Mouse (Mus musculus): ENCODE data around the gene Mapkapk2. TPM values are rescaled to one million over a fixed set of nuclear protein-coding genes. Genes with fewer than 3 reads are reported as not detected.

Mapkapk2 gene
- polyA plus RNA-seq, 1 experiment from 2014 or later, result 44.4 TPM

DNA sequence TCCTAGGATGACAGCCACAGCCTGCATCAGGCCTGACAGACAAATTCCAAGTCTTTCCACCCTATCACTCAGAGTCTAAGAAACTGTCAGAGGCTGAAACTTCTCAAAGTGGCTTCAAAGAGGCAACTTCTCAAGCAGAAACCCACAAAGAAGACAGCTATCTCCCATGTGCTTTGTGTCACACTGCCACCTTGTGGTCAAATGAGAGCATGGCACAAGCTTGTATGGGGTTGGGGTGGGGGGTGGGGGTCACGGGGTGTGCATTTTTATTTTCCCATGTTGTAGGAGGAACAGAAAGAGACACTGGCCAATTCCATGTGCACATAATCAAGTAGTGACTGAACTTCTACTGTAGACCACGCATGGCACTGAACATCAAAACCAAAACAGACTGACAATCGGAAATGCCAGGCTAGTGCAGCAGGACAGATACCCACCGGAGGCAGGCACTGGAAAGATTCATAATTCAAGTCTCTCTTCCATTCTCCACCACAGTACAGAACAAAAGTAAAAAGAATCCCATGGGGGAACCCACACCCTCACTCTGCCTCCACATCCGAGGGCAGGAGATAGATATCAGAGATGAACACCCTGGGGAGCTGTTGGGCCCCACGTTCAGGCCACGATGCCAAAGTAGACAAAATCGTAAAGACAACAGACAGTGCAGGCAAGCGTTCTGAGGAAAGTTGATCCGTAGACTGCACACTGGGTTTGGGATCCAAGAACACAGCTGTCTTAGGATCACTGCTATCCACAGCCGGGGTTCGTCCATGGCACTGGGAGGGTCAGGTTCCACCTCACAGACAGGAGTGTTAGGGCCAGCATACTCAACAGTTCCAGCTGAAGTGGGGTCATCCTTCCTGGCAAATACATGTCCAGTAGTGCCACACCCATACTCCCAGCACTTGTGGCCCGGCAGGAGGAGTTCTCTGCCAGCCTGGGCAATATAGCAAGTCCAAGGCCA is 37.1 kb downstream of the Mapkapk2 start:
- H3K4me1 ChIP-seq, result peaks cover 51% of the 10 kb centered on the region

GRCm38 (mm10) chr1:131059841-131060240 is 37.8 kb downstream of the Mapkapk2 start:
- H3K4me2 ChIP-seq (replicated peaks), result no peak overlapping the region
- no peak for ATAC-seq (ENCODE audit: insufficient number of reproducible peaks, low FRiP score, low TSS enrichment, low read depth)
- peaks cover 51% of the 10 kb centered on the region for H3K4me1 ChIP-seq
- H3K9me3 ChIP-seq (replicated peaks), result no peaks in the 10 kb centered on the region
- H3K9ac ChIP-seq, result no peak overlapping the region
- H3K27me3 ChIP-seq, result no peaks in the 10 kb centered on the region
- H3K36me3 ChIP-seq, result peaks cover 33% of the 10 kb centered on the region
- no peak overlapping the region for H3K4me3 ChIP-seq (replicated peaks)
- no peak overlapping the region for H3K27ac ChIP-seq (replicated peaks)
- WGBS, result 90% methylated on average over 5 of the region's 5 CpGs

More for the DNA sequence above, 37.1 kb downstream of the Mapkapk2 start:
- no peak overlapping the region for H3K9ac ChIP-seq
- H3K4me3 ChIP-seq (replicated peaks), result no peak overlapping the region
- 48% methylated on average over 13 of the region's 13 CpGs for WGBS
- H3K4me2 ChIP-seq (replicated peaks), result no peak overlapping the region
- H3K36me3 ChIP-seq, result peaks cover 26% of the 10 kb centered on the region
- ATAC-seq (ENCODE audit: insufficient number of reproducible peaks, low FRiP score, low TSS enrichment, low read depth), result no peak
- no peaks in the 10 kb centered on the region for H3K27me3 ChIP-seq
- H3K27ac ChIP-seq (replicated peaks), result 0 out of 2 replicates have a peak overlapping the region, but pooled peaks have one; percentile 6
- H3K9me3 ChIP-seq (replicated peaks), result no peaks in the 10 kb centered on the region

DNA sequence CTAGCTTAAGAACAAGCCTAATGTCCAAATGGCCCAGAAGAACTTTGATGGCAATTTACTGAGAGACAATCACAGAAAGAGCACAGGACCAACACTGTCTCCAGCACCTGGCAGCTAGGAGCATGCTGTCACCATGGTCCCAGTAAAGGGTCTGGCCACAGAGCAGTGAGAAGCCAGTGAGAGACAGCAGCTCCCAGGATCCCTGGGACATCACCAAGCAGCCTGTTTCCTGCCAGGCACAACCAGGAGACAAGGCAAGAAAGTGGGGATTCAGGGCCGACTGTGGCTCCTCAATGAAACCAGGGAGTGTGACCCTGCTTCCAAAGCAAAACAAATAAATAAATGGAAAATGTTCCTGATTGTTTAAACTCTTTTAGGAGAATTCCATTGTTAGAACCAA is 38.2 kb downstream of the Mapkapk2 start:
- no peak overlapping the region for H3K4me3 ChIP-seq (replicated peaks)
- no peaks in the 10 kb centered on the region for H3K9me3 ChIP-seq (replicated peaks)
- H3K27me3 ChIP-seq, result no peaks in the 10 kb centered on the region
- H3K9ac ChIP-seq, result no peak overlapping the region
- no peak overlapping the region for H3K4me2 ChIP-seq (replicated peaks)
- H3K4me1 ChIP-seq, result peaks cover 51% of the 10 kb centered on the region
- peaks cover 38% of the 10 kb centered on the region for H3K36me3 ChIP-seq
- H3K27ac ChIP-seq (replicated peaks), result no peak overlapping the region
- no peak for ATAC-seq (ENCODE audit: insufficient number of reproducible peaks, low FRiP score, low TSS enrichment, low read depth)
- 56% methylated on average over 1 of the region's 1 CpGs for WGBS

DNA sequence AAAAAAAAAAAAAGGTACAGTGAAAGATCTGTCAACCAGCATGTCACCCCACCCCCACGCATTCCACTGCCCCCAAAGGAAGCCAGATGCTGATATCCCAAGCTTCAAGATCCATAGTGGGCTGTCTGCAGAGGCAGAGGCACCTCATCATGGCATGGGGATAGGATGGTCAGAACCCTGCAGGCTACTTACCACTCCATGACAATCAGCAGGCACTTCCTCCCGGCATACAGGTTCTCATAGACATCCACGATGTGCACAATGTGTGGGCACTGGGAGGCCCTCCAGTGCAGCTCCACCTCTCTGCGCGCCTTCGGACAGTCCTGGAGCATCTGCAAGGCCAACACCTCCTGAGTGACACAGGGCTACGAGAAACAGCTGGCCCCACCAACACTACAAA is 39.2 kb downstream of the Mapkapk2 start:
- Histone ChIP-seq H3K4me3 (replicated peaks) (no peak overlapping the region), H3K9me3 (replicated peaks) (no peaks in the 10 kb centered on the region), H3K4me2 (replicated peaks) (no peak overlapping the region), H3K27me3 (no peaks in the 10 kb centered on the region), H3K4me1 (peaks cover 46% of the 10 kb centered on the region), H3K9ac (no peak overlapping the region), H3K27ac (replicated peaks) (no peak overlapping the region), H3K36me3 (peaks cover 45% of the 10 kb centered on the region)
- ATAC-seq (ENCODE audit: insufficient number of reproducible peaks, low FRiP score, low TSS enrichment, low read depth), result no peak
- 74% methylated on average over 7 of the region's 7 CpGs for WGBS

- Histone ChIP-seq H3K4me3 (replicated peaks) (no peak overlapping the region), H3K27me3 (no peaks in the 10 kb centered on the region), H3K9me3 (replicated peaks) (no peaks in the 10 kb centered on the region), H3K9ac (no peak overlapping the region), H3K4me1 (peaks cover 16% of the 10 kb centered on the region), H3K4me2 (replicated peaks) (no peak overlapping the region), H3K36me3 (peaks cover 52% of the 10 kb centered on the region), H3K27ac (replicated peaks) (no peak overlapping the region)
- 80% methylated on average over 4 of the region's 4 CpGs for WGBS
- ATAC-seq (ENCODE audit: insufficient number of reproducible peaks, low FRiP score, low TSS enrichment, low read depth), result no peak
These were observed 43.4 kb downstream of the Mapkapk2 start for GRCm38 (mm10) chr1:131054251-131054650.

GRCm38 (mm10) chr1:131053656-131054055 is 44.0 kb downstream of the Mapkapk2 start:
- Histone ChIP-seq H3K9ac (no peak overlapping the region), H3K9me3 (replicated peaks) (no peaks in the 10 kb centered on the region), H3K4me2 (replicated peaks) (no peak overlapping the region), H3K27me3 (no peaks in the 10 kb centered on the region), H3K4me3 (replicated peaks) (no peak overlapping the region), H3K36me3 (peaks cover 52% of the 10 kb centered on the region), H3K4me1 (peaks cover 12% of the 10 kb centered on the region), H3K27ac (replicated peaks) (0 out of 2 replicates have a peak overlapping the region, but pooled peaks have one; percentile 51)
- WGBS, result 48% methylated on average over 4 of the region's 4 CpGs
- no peak for ATAC-seq (ENCODE audit: insufficient number of reproducible peaks, low FRiP score, low TSS enrichment, low read depth)

- Histone ChIP-seq H3K4me2 (replicated peaks) (no peak overlapping the region), H3K36me3 (peaks cover 52% of the 10 kb centered on the region), H3K27me3 (no peaks in the 10 kb centered on the region), H3K4me1 (peaks cover 12% of the 10 kb centered on the region), H3K4me3 (replicated peaks) (no peak overlapping the region), H3K27ac (replicated peaks) (0 out of 2 replicates have a peak overlapping the region, but pooled peaks have one; percentile 51), H3K9ac (no peak overlapping the region), H3K9me3 (replicated peaks) (no peaks in the 10 kb centered on the region)
- no peak for ATAC-seq (ENCODE audit: insufficient number of reproducible peaks, low FRiP score, low TSS enrichment, low read depth)
- WGBS, result 6% methylated on average over 8 of the region's 8 CpGs
These were observed 44.4 kb downstream of the Mapkapk2 start for GRCm38 (mm10) chr1:131053239-131053638.

DNA sequence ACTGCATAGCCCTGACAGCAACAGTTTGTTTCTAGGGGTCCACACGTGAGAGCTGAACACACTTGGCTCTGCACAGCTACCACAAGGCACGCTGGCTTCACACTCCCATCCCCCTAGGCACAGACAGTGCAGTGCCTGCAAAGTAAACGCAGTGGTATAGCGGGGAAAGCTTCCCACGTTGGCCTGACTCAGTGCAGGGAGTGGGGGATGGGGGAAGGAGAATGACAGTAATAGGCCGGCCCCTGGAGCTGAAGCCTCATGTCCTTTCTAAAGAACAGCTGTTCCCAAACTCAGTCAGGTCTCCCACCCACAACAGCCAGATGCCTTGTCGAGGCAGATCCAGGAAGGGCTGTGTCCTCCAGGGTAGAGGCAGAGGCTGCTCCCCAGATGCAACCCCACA is 46.6 kb downstream of the Mapkapk2 start:
- Histone ChIP-seq H3K4me2 (replicated peaks) (no peak overlapping the region), H3K36me3 (peaks cover 31% of the 10 kb centered on the region), H3K4me1 (peaks cover 12% of the 10 kb centered on the region), H3K9me3 (replicated peaks) (no peaks in the 10 kb centered on the region), H3K27me3 (no peaks in the 10 kb centered on the region), H3K4me3 (replicated peaks) (no peak overlapping the region), H3K9ac (no peak overlapping the region), H3K27ac (replicated peaks) (no peak overlapping the region)
- ATAC-seq (ENCODE audit: insufficient number of reproducible peaks, low FRiP score, low TSS enrichment, low read depth), result 0 out of 2 replicates have a peak, but pooled peaks have one; percentile 31
- 24% methylated on average over 7 of the region's 7 CpGs for WGBS

DNA sequence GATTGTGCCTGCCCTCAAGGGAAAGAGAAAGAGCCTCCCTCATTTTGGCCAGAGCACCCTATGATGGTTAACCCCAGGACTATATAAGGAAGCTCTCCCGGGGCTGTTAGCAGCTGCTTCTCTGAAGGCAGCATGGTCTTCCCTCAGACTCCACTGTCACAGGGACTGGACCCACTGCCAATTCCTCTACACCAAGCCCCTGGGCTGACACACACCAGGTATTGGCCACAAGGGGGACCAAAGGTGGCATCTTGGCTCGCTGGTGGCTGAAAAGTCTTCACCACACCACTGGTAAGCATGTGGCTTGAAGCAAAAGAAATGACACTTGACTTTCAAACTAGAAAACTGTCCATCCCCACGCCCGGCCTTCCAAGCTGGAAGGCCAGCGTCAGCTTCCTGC is 47.0 kb downstream of the Mapkapk2 start:
- peaks cover 26% of the 10 kb centered on the region for H3K36me3 ChIP-seq
- no peaks in the 10 kb centered on the region for H3K9me3 ChIP-seq (replicated peaks)
- no peak for ATAC-seq (ENCODE audit: insufficient number of reproducible peaks, low FRiP score, low TSS enrichment, low read depth)
- H3K27me3 ChIP-seq, result no peaks in the 10 kb centered on the region
- H3K4me3 ChIP-seq (replicated peaks), result no peak overlapping the region
- no peak overlapping the region for H3K4me2 ChIP-seq (replicated peaks)
- H3K27ac ChIP-seq (replicated peaks), result no peak overlapping the region
- H3K9ac ChIP-seq, result no peak overlapping the region
- 83% methylated on average over 5 of the region's 5 CpGs for WGBS
- peaks cover 12% of the 10 kb centered on the region for H3K4me1 ChIP-seq

DNA sequence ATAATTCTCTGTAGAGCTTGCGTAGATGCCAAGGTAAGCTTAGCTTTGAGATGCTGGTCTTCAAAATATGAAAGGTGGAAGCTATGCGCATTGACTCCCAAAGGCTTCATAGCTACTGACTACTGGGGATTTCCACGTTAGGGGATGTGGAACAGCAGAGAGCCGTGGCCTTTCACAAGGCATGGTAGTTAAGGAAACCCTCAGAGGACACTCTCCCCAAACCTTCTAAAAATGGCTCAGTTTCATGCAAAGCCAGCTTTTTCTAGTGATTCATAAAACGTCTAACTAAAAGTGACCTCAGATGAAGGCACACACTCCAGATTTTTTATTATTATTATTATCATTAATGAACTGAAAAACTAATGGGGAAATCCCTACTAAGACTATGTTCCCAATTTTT is 47.6 kb downstream of the Mapkapk2 start:
- Histone ChIP-seq H3K9ac (no peak overlapping the region), H3K4me3 (replicated peaks) (no peak overlapping the region), H3K4me2 (replicated peaks) (no peak overlapping the region), H3K27ac (replicated peaks) (no peak overlapping the region), H3K27me3 (no peaks in the 10 kb centered on the region), H3K9me3 (replicated peaks) (no peaks in the 10 kb centered on the region), H3K36me3 (peaks cover 20% of the 10 kb centered on the region), H3K4me1 (peaks cover 12% of the 10 kb centered on the region)
- no peak for ATAC-seq (ENCODE audit: insufficient number of reproducible peaks, low FRiP score, low TSS enrichment, low read depth)
- 83% methylated on average over 5 of the region's 5 CpGs for WGBS

- H3K4me2 ChIP-seq (replicated peaks), result no peak overlapping the region
- H3K36me3 ChIP-seq, result peaks cover 14% of the 10 kb centered on the region
- no peak overlapping the region for H3K4me3 ChIP-seq (replicated peaks)
- H3K9me3 ChIP-seq (replicated peaks), result no peaks in the 10 kb centered on the region
- H3K27me3 ChIP-seq, result no peaks in the 10 kb centered on the region
- no peak for ATAC-seq (ENCODE audit: insufficient number of reproducible peaks, low FRiP score, low TSS enrichment, low read depth)
- no peak overlapping the region for H3K27ac ChIP-seq (replicated peaks)
- no peak overlapping the region for H3K9ac ChIP-seq
- WGBS, result 68% methylated on average over 5 of the region's 5 CpGs
- peaks cover 12% of the 10 kb centered on the region for H3K4me1 ChIP-seq
These were observed 48.2 kb downstream of the Mapkapk2 start for GRCm38 (mm10) chr1:131049361-131049806.
